Mouse (Mus musculus): ENCODE results near the gene Sap30bp. TPM values are rescaled to one million over a fixed set of nuclear protein-coding genes. Genes with fewer than 3 reads are reported as not detected.

Sap30bp gene
- polyA plus RNA-seq, 1 experiment = 3.0 TPM

- no peak overlapping the region for H3K4me3 ChIP-seq (replicated peaks)
- H3K9me3 ChIP-seq (ENCODE audit: control insufficient read depth, low read length) = no peaks in the 10 kb centered on the region
- TF ChIP-seq GATA1 (IDR thresholded peaks at IDR 0.05; ENCODE audit: low read length) = no peak
- no peak for TF ChIP-seq TAL1 (IDR thresholded peaks at IDR 0.05; ENCODE audit: low read length)
- H3K4me1 ChIP-seq (ENCODE audit: control insufficient read depth) = peaks cover 56% of the 10 kb centered on the region
- H3K27me3 ChIP-seq (ENCODE audit: control insufficient read depth) = no peaks in the 10 kb centered on the region
- H3K36me3 ChIP-seq (ENCODE audit: control insufficient read depth) = peaks cover 76% of the 10 kb centered on the region
Observed at GRCm38 (mm10) chr11:115898446-115898845, 34.6 kb upstream of the Sap30bp start.

- no peak for TF ChIP-seq TAL1 (IDR thresholded peaks at IDR 0.05; ENCODE audit: low read length)
- TF ChIP-seq GATA1 (IDR thresholded peaks at IDR 0.05; ENCODE audit: low read length) = no peak
- peaks cover 61% of the 10 kb centered on the region for H3K4me1 ChIP-seq (ENCODE audit: control insufficient read depth)
- H3K27me3 ChIP-seq (ENCODE audit: control insufficient read depth) = no peaks in the 10 kb centered on the region
- H3K9me3 ChIP-seq (ENCODE audit: control insufficient read depth, low read length) = no peaks in the 10 kb centered on the region
- H3K36me3 ChIP-seq (ENCODE audit: control insufficient read depth) = peaks cover 76% of the 10 kb centered on the region
- peak overlapping the region; percentile 10 for H3K4me3 ChIP-seq (replicated peaks)
Observed at GRCm38 (mm10) chr11:115898886-115899285, 34.2 kb upstream of the Sap30bp start.

- peaks cover 69% of the 10 kb centered on the region for H3K4me1 ChIP-seq (ENCODE audit: control insufficient read depth)
- TF ChIP-seq GATA1 (IDR thresholded peaks at IDR 0.05; ENCODE audit: low read length) (no peak), TAL1 (IDR thresholded peaks at IDR 0.05; ENCODE audit: low read length) (no peak)
- peaks cover 76% of the 10 kb centered on the region for H3K36me3 ChIP-seq (ENCODE audit: control insufficient read depth)
Observed at GRCm38 (mm10) chr11:115899486-115900266, 33.4 kb upstream of the Sap30bp start, which contains the start of gene Smim5. TSS of gene Smim5 (plus strand) at chr11:115899966.

GRCm38 (mm10) chr11:115900561-115901337 lies 32.3 kb upstream of the Sap30bp start:
- Histone ChIP-seq H3K4me1 (ENCODE audit: control insufficient read depth) (peaks cover 76% of the 10 kb centered on the region), H3K36me3 (ENCODE audit: control insufficient read depth) (peaks cover 76% of the 10 kb centered on the region), H3K27me3 (ENCODE audit: control insufficient read depth) (no peaks in the 10 kb centered on the region), H3K9me3 (ENCODE audit: control insufficient read depth, low read length) (no peaks in the 10 kb centered on the region), H3K4me3 (replicated peaks) (peak overlapping the region; percentile 75)
- TF ChIP-seq TAL1 (IDR thresholded peaks at IDR 0.05; ENCODE audit: low read length) = no peak
- TF ChIP-seq GATA1 (IDR thresholded peaks at IDR 0.05; ENCODE audit: low read length) = no peak

More at GRCm38 (mm10) chr11:115899486-115900266, 33.4 kb upstream of the Sap30bp start, which contains the start of gene Smim5:
- Histone ChIP-seq H3K4me3 (replicated peaks) (peak within 1 kb of the TSS; percentile 75), H3K27me3 (ENCODE audit: control insufficient read depth) (no peaks in the 10 kb centered on the region), H3K9me3 (ENCODE audit: control insufficient read depth, low read length) (no peaks in the 10 kb centered on the region)

GRCm38 (mm10) chr11:115901338-115902161 lies 31.5 kb upstream of the Sap30bp start:
- H3K4me1 ChIP-seq (ENCODE audit: control insufficient read depth) = peaks cover 84% of the 10 kb centered on the region

GRCm38 (mm10) chr11:115902177-115902576 lies 30.9 kb upstream of the Sap30bp start:
- Histone ChIP-seq H3K4me1 (ENCODE audit: control insufficient read depth) (peaks cover 90% of the 10 kb centered on the region), H3K9me3 (ENCODE audit: control insufficient read depth, low read length) (no peaks in the 10 kb centered on the region), H3K27me3 (ENCODE audit: control insufficient read depth) (no peaks in the 10 kb centered on the region), H3K4me3 (replicated peaks) (peak overlapping the region; percentile 75), H3K36me3 (ENCODE audit: control insufficient read depth) (peaks cover 76% of the 10 kb centered on the region)
- no peak for TF ChIP-seq GATA1 (IDR thresholded peaks at IDR 0.05; ENCODE audit: low read length)
- TF ChIP-seq TAL1 (IDR thresholded peaks at IDR 0.05; ENCODE audit: low read length) = no peak

More at GRCm38 (mm10) chr11:115901338-115902161, 31.5 kb upstream of the Sap30bp start:
- Histone ChIP-seq H3K4me3 (replicated peaks) (peak overlapping the region; percentile 75), H3K36me3 (ENCODE audit: control insufficient read depth) (peaks cover 76% of the 10 kb centered on the region), H3K9me3 (ENCODE audit: control insufficient read depth, low read length) (no peaks in the 10 kb centered on the region), H3K27me3 (ENCODE audit: control insufficient read depth) (no peaks in the 10 kb centered on the region)
- TF ChIP-seq GATA1 (IDR thresholded peaks at IDR 0.05; ENCODE audit: low read length) = peak; percentile 25; the same call in 1 of the 2 replicates
- TF ChIP-seq TAL1 (IDR thresholded peaks at IDR 0.05; ENCODE audit: low read length) = peak; percentile 71

GRCm38 (mm10) chr11:115902831-115903230 lies 30.3 kb upstream of the Sap30bp start:
- peak overlapping the region; percentile 75 for H3K4me3 ChIP-seq (replicated peaks)
- peaks cover 75% of the 10 kb centered on the region for H3K36me3 ChIP-seq (ENCODE audit: control insufficient read depth)
- H3K4me1 ChIP-seq (ENCODE audit: control insufficient read depth) = peaks cover 92% of the 10 kb centered on the region

GRCm38 (mm10) chr11:115903384-115904230 lies 29.5 kb upstream of the Sap30bp start:
- H3K4me1 ChIP-seq (ENCODE audit: control insufficient read depth) = peaks cover 94% of the 10 kb centered on the region
- H3K27me3 ChIP-seq (ENCODE audit: control insufficient read depth) = no peaks in the 10 kb centered on the region
- peaks cover 82% of the 10 kb centered on the region for H3K36me3 ChIP-seq (ENCODE audit: control insufficient read depth)
- TF ChIP-seq GATA1 (IDR thresholded peaks at IDR 0.05; ENCODE audit: low read length) (0 out of 2 replicates have a peak, but pooled peaks have one; percentile 41), TAL1 (IDR thresholded peaks at IDR 0.05; ENCODE audit: low read length) (peak; percentile 30; the same call in 2 of the 3 replicates)
- 0 out of 2 replicates have a peak, but pooled peaks cover 2% of the 10 kb centered on the region for H3K9me3 ChIP-seq (ENCODE audit: control insufficient read depth, low read length)
- H3K4me3 ChIP-seq (replicated peaks) = peak overlapping the region; percentile 75

More at GRCm38 (mm10) chr11:115902831-115903230, 30.3 kb upstream of the Sap30bp start:
- TF ChIP-seq TAL1 (IDR thresholded peaks at IDR 0.05; ENCODE audit: low read length) (no peak), GATA1 (IDR thresholded peaks at IDR 0.05; ENCODE audit: low read length) (no peak)
- H3K9me3 ChIP-seq (ENCODE audit: control insufficient read depth, low read length) = no peaks in the 10 kb centered on the region
- H3K27me3 ChIP-seq (ENCODE audit: control insufficient read depth) = no peaks in the 10 kb centered on the region
